Mouse (Mus musculus) cerebellum, postnatal 14 days (tissue): Measurements from ENCODE around the gene Olfr885.

Experiments used
- DNase-seq, 2 experiments: peaks; one replicate each; pipeline ENCODE4 v3.0.0; 2021; ENCODE audit warnings: mixed read lengths in 2 of 2

Olfr885 gene

GRCm38 (mm10) chr9:38061022-38061421 is at the start of gene Olfr885:
Olfr885 (plus strand) TSS chr9:38061322.
- DNase-seq = no peak

GRCm38 (mm10) chr9:38025508-38025907 is 35.6 kb upstream of the Olfr885 start, which contains the start of gene Olfr883:
Olfr883 (plus strand) TSS chr9:38025808.
- no peak for DNase-seq

GRCm38 (mm10) chr9:38046255-38046654 is 14.9 kb upstream of the Olfr885 start, which contains the start of gene Olfr884:
Olfr884 (plus strand) TSS chr9:38046555.
- DNase-seq = no peak

GRCm38 (mm10) chr9:38083772-38084171 is 22.6 kb downstream of the Olfr885 start, which contains the start of gene Olfr887:
Olfr887 (plus strand) TSS chr9:38084072.
- DNase-seq = no peak

- DNase-seq = no peak
These were observed 46.7 kb downstream of the Olfr885 start, which contains the start of gene Olfr888 for GRCm38 (mm10) chr9:38107828-38108227. Olfr888 (plus strand) TSS chr9:38108128.
